ENCODE assay signal across 28 mouse cellular contexts in the genomic region with DNA sequence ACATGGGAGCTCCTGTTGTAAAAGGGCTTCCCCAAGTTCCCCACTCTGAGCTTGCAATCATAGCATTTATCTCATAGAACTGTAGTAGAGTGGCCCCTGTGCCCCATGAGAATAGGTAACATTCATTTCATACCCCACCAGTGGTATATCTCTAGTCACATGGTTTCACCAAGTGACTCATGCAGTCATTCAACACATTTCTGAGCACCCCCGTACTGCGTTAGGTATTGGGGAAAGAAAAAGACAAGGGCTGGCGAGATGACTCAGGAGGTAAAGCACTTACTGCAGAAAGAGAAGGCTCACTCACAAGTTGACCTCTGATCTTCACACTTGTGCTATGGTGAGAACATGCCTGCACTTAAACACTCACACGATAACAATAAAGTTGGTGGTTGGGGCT. TPM values are rescaled to one million over a fixed set of nuclear protein-coding genes. Genes with fewer than 3 reads are reported as not detected.
DNase-seq lines count a peak whose midpoint lies in the region; ATAC-seq and TF ChIP-seq lines count a peak whose summit lies in the region.
"Had no signal": no experiment of that assay in that cellular context is flagged by ENCODE, and none has a peak within 500 bp of the region (broad histone marks: within the 10 kb centered on the region; RNA-seq: fewer than 3 reads in every experiment).

No protein-coding gene starts in this region.

- H3K4me1 ChIP-seq in intestine, embryonic 16.5 days (ENCODE audit: control insufficient read depth, insufficient read depth, low read length), result peaks cover 10% of the 10 kb centered on the region
- peaks cover 13% of the 10 kb centered on the region; the same call in 1 of the 2 replicates for H3K4me1 ChIP-seq in intestine, embryonic 15.5 days (replicated peaks)
- no peaks in the 10 kb centered on the region; the same call in 1 of the 2 replicates for H3K4me1 ChIP-seq in intestine, postnatal 0 days (replicated peaks; ENCODE audit: control insufficient read depth, insufficient read depth, low read length)
- no peaks in the 10 kb centered on the region for H3K4me1 ChIP-seq in midbrain, embryonic 14.5 days (ENCODE audit: control insufficient read depth, insufficient read depth, low read length)
- H3K4me1 ChIP-seq: liver, embryonic 13.5 days had no signal

- no peaks in the 10 kb centered on the region for H3K36me3 ChIP-seq in intestine, embryonic 16.5 days (ENCODE audit: control insufficient read depth, insufficient read depth, low read length)
- no peaks in the 10 kb centered on the region for H3K36me3 ChIP-seq in intestine, embryonic 15.5 days
- no peaks in the 10 kb centered on the region for H3K36me3 ChIP-seq in intestine, postnatal 0 days (ENCODE audit: control insufficient read depth, insufficient read depth)
- H3K36me3 ChIP-seq in midbrain, embryonic 14.5 days (ENCODE audit: control insufficient read depth, insufficient read depth, low read length), result no peaks in the 10 kb centered on the region
- H3K36me3 ChIP-seq: embryonic facial prominence, embryonic 13.5 days; heart, embryonic 13.5 days; limb, embryonic 10.5 days; limb, embryonic 15.5 days; liver, embryonic 13.5 days; midbrain, embryonic 10.5 days; neural tube, embryonic 13.5 days had no signal

- no peak overlapping the region for H3K9ac ChIP-seq in intestine, embryonic 16.5 days (ENCODE audit: low read depth, low read length)
- no peak overlapping the region for H3K9ac ChIP-seq in intestine, embryonic 15.5 days
- H3K9ac ChIP-seq in intestine, postnatal 0 days (ENCODE audit: low read depth, low read length), result no peak overlapping the region
- no peak overlapping the region for H3K9ac ChIP-seq in midbrain, embryonic 14.5 days (replicated peaks; ENCODE audit: low read length)
- H3K9ac ChIP-seq: embryonic facial prominence, embryonic 13.5 days; forebrain, postnatal 0 days; heart, embryonic 13.5 days; hindbrain, embryonic 14.5 days; limb, embryonic 15.5 days; liver, embryonic 13.5 days; neural tube, embryonic 13.5 days had no signal

- H3K9me3 ChIP-seq in intestine, embryonic 16.5 days (ENCODE audit: control insufficient read depth, low read length), result peaks cover 5% of the 10 kb centered on the region; the same call in 1 of the 2 replicates
- no peaks in the 10 kb centered on the region for H3K9me3 ChIP-seq in intestine, embryonic 15.5 days
- no peaks in the 10 kb centered on the region for H3K9me3 ChIP-seq in intestine, postnatal 0 days (ENCODE audit: control insufficient read depth)
- no peaks in the 10 kb centered on the region for H3K9me3 ChIP-seq in midbrain, embryonic 14.5 days (ENCODE audit: control insufficient read depth, low read length)
- H3K9me3 ChIP-seq: embryonic facial prominence, embryonic 13.5 days; liver, embryonic 13.5 days; neural tube, embryonic 13.5 days had no signal

- H3K4me2 ChIP-seq in intestine, embryonic 16.5 days (ENCODE audit: low read depth, low read length), result no peak overlapping the region
- H3K4me2 ChIP-seq in intestine, embryonic 15.5 days (replicated peaks), result no peak overlapping the region
- no peak overlapping the region for H3K4me2 ChIP-seq in intestine, postnatal 0 days (replicated peaks; ENCODE audit: low read depth)
- no peak overlapping the region for H3K4me2 ChIP-seq in midbrain, embryonic 14.5 days (ENCODE audit: low read length)
- H3K4me2 ChIP-seq: embryonic facial prominence, embryonic 13.5 days; heart, embryonic 13.5 days; hindbrain, embryonic 14.5 days; limb, embryonic 15.5 days; liver, embryonic 13.5 days; neural tube, embryonic 13.5 days had no signal

- TF ChIP-seq CTCF in intestine, postnatal 0 days (IDR thresholded peaks at IDR 0.05; ENCODE audit: low read depth), result no peak

- peak; percentile 73 for DNase-seq in NIH3T3 (ENCODE audit: low read depth)
- DNase-seq in layer of hippocampus, adult 9-11 months, result no peak
- no peak for DNase-seq in spleen, postnatal 10 days (ENCODE audit: low spot score in 2 of 2)
- DNase-seq in midbrain, embryonic 14.5 days, result no peak
- DNase-seq: adrenal gland, adult 8-10 months; cerebellum, adult 11 months; cerebellum, adult 9-11 months; forebrain, postnatal 0 days; heart, postnatal 36 days; kidney, adult 9 months; kidney, postnatal 10 days; liver, embryonic 13.5 days; lung, adult 18-20 months; right cerebral cortex, postnatal 4 days had no signal

- H3K4me3 ChIP-seq in intestine, embryonic 16.5 days (ENCODE audit: low read length), result no peak overlapping the region
- H3K4me3 ChIP-seq in intestine, embryonic 15.5 days (replicated peaks), result no peak overlapping the region
- no peak overlapping the region for H3K4me3 ChIP-seq in intestine, postnatal 0 days (ENCODE audit: low read depth, low read length)
- H3K4me3 ChIP-seq in midbrain, embryonic 14.5 days (replicated peaks; ENCODE audit: low read depth, low read length), result no peak overlapping the region
- H3K4me3 ChIP-seq: embryonic facial prominence, embryonic 13.5 days; erythroblast, embryonic 14.5 days; heart, embryonic 13.5 days; limb, embryonic 10.5 days; limb, embryonic 15.5 days; liver, embryonic 13.5 days; midbrain, embryonic 10.5 days; neural tube, embryonic 13.5 days had no signal

- no peak overlapping the region for H3K27ac ChIP-seq in intestine, embryonic 16.5 days (ENCODE audit: low read length)
- no peak overlapping the region for H3K27ac ChIP-seq in intestine, embryonic 15.5 days
- H3K27ac ChIP-seq in intestine, postnatal 0 days (ENCODE audit: low read depth, low read length), result no peak overlapping the region
- no peak overlapping the region for H3K27ac ChIP-seq in midbrain, embryonic 14.5 days (replicated peaks; ENCODE audit: low read depth, low read length)
- H3K27ac ChIP-seq: embryonic facial prominence, embryonic 13.5 days; heart, embryonic 13.5 days; hindbrain, embryonic 14.5 days; limb, embryonic 10.5 days; limb, embryonic 15.5 days; liver, embryonic 13.5 days; midbrain, embryonic 10.5 days; neural tube, embryonic 13.5 days had no signal

- 0 out of 2 replicates have a peak, but pooled peaks have one; percentile 12 for ATAC-seq in intestine, embryonic 16.5 days
- no peak for ATAC-seq in intestine, embryonic 15.5 days
- ATAC-seq in intestine, postnatal 0 days, result peak; percentile 51
- no peak for ATAC-seq in midbrain, embryonic 14.5 days (ENCODE audit: low FRiP score, low TSS enrichment)
- ATAC-seq: forebrain, postnatal 0 days; inflammation-experienced regulatory T-cells, adult 6 months; lung, postnatal 0 days; midbrain, embryonic 16.5 days had no signal

- no peaks in the 10 kb centered on the region for H3K27me3 ChIP-seq in intestine, embryonic 16.5 days (replicated peaks; ENCODE audit: control insufficient read depth, insufficient read depth, low read length)
- no peaks in the 10 kb centered on the region for H3K27me3 ChIP-seq in intestine, embryonic 15.5 days (replicated peaks)
- H3K27me3 ChIP-seq in intestine, postnatal 0 days (replicated peaks; ENCODE audit: control insufficient read depth, insufficient read depth, low read length), result no peaks in the 10 kb centered on the region
- H3K27me3 ChIP-seq in midbrain, embryonic 14.5 days (ENCODE audit: control insufficient read depth, insufficient read depth, low read length), result no peaks in the 10 kb centered on the region
- H3K27me3 ChIP-seq: embryonic facial prominence, embryonic 13.5 days; heart, embryonic 13.5 days; limb, embryonic 15.5 days; liver, embryonic 13.5 days; neural tube, embryonic 13.5 days had no signal

- WGBS in intestine, embryonic 16.5 days, result 82% methylated on average over 4 of the region's 4 CpGs
- WGBS in intestine, embryonic 15.5 days, result 77% methylated on average over 4 of the region's 4 CpGs
- 67% methylated on average over 4 of the region's 4 CpGs for WGBS in intestine, postnatal 0 days
- WGBS in midbrain, embryonic 14.5 days, result 89% methylated on average over 4 of the region's 4 CpGs

RNA-seq across cellular contexts. Expression of a gene that starts 8.6 kb away (rescaled TPM):
- 22.7 and 23.5 TPM in 2 replicates for polyA plus RNA-seq in intestine, embryonic 16.5 days (2015; fragmentation: Nextera tagmentation; extraction: Ambion mirVana)
- polyA plus RNA-seq in intestine, embryonic 15.5 days (2015; fragmentation: Nextera tagmentation; extraction: Ambion mirVana), result 23.8 and 28.7 TPM in 2 replicates
- 18.6 and 21.2 TPM in 2 replicates for polyA plus RNA-seq in intestine, postnatal 0 days (2015; fragmentation: Nextera tagmentation; extraction: Ambion mirVana)
- polyA plus RNA-seq in midbrain, embryonic 14.5 days (2014; fragmentation: Nextera tagmentation; extraction: Ambion mirVana), result 36.7 and 40.6 TPM in 2 replicates

Comparison
In these comparisons a context has a peak if more than half of its experiments do, and no peak if none do; other contexts are left out.
1. ATAC-seq: peak in intestine, embryonic 16.5 days (single experiment) and intestine, postnatal 0 days (single experiment); none in intestine, embryonic 15.5 days (single experiment) and midbrain, embryonic 14.5 days (single experiment).